Mouse (Mus musculus): Measurements from ENCODE around the gene Anxa11. TPM values are rescaled to one million over a fixed set of nuclear protein-coding genes. Genes with fewer than 3 reads are reported as not detected.

The Anxa11 gene
- total RNA-seq, 2 experiments from 2014 or later: 81.8 to 87.0 TPM

Small RNAs within 50 kb of the gene (microRNA-seq; reads per million reads assigned to microRNA genes)
- 0 reads per million in 2 experiments for gene Gm23701 (ENCODE audit: borderline number of aligned reads in 2 of 2)

Other genes with a start within 250 kb of the Anxa11 start
- 100 to 1,000 TPM; 294 to 308 TPM for gene Ppif, start 148.0 kb upstream of the Anxa11 start, total RNA-seq (2021)
- gene Zcchc24, start 73.1 kb upstream of the Anxa11 start, total RNA-seq (2021): 10 to 100 TPM; 35.0 to 39.0 TPM
- 1 to 10 TPM; 2.0 to 2.4 TPM for gene Plac9a, start 60.9 kb downstream of the Anxa11 start, total RNA-seq (2021)
- 1 to 10 TPM in 1 of 2 experiments, under 1 TPM in 1; 0.75 to 1.2 TPM for gene Tmem254a, start 85.5 kb downstream of the Anxa11 start, total RNA-seq (2021)
- gene Cphx1, start 96.1 kb downstream of the Anxa11 start, total RNA-seq (2021): not detected
- under 1 TPM in 1 of 2 experiments, not detected in 1; 0.14 TPM for gene Duxbl1, start 136.4 kb downstream of the Anxa11 start, total RNA-seq (2021)
- 10 to 100 TPM; 17.7 to 21.2 TPM for gene Gm9780, start 200.6 kb downstream of the Anxa11 start, total RNA-seq (2021)
- 1 to 10 TPM; 6.3 to 9.3 TPM for gene Tmem254c, start 225.2 kb downstream of the Anxa11 start, total RNA-seq (2021)
- gene Cphx2, start 239.4 kb downstream of the Anxa11 start, total RNA-seq (2021): not detected
- gene Cphx3, start 240.1 kb downstream of the Anxa11 start, total RNA-seq (2021): not detected

All from heart, postnatal 36 days (tissue).